Mouse (Mus musculus) kidney, postnatal 4 days (tissue): ENCODE measurements around the gene Mdh1.

Source experiments
- DNase-seq, 2 experiments: peaks; one replicate each; pipeline ENCODE4 v3.0.0; 2021; ENCODE audit warnings: mixed read lengths in 2 of 2

Gene Mdh1

GRCm38 (mm10) chr11:21571700-21572381, at the start of gene Mdh1, which contains the start of gene Wdpcp:
Mdh1 (minus strand) TSS chr11:21572367.
Wdpcp (plus strand) TSS chr11:21572235.
- peak; percentile 91 to 96 for DNase-seq

DNA sequence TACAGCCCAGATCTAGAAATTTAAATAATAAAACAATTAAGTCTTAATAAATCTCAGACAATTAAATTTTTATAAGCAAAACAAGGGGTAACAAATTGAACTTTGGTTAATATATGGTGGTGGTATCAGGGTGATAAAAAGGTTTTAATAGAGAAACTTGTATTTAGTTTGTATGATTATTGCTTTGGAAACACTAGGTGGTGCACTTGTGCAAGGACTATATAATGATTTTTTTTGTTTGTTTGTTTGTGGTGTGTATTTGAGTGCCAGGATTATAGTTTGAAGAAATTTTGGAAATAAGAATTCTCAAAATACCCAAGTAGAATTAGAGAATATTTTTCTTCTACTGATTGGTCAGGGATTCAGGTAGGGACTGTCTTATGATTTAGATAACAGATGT, 43.7 kb upstream of the Mdh1 start:
- DNase-seq = no peak

DNA sequence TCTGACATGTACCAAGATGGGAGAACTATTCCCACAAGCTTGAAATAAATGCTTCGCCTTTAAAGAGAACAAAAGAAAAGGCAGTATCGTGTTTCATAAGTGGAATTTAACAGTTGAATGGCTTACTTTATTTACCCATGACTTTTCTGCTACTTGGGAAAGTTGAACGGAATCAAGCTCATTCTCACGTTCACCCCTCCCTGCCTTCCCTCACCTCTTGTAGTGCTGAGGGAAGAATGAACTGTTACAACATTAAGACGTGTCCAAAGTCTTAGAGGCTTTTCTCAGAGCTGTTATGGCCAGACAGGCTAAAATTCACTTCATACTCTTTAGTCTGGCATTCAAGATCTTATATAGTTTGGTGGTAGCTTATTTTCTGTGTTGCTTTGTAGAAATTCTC, 30.3 kb upstream of the Mdh1 start:
- DNase-seq = no peak

DNA sequence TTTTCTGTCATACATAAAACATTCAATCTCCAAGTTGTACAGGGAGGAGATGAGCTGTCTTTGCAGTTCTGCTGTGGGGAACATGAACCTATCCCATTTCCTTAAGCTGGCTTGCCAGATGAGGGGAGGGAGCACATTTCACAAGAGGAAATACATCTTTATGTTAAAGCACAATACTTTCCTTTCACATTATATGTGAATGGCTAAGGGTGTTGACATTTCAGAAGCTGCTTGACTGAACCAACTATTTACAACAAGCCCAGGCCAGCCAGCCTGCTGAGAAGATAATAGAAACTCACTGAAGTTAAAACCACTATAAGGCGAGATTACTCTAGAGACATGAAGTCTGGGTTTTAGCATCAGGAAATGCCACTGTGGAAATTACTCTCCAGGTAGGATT, 11.1 kb upstream of the Mdh1 start:
- no peak for DNase-seq

- DNase-seq = no peak
Measured at GRCm38 (mm10) chr11:21581472-21581871, 9.3 kb upstream of the Mdh1 start.

DNA sequence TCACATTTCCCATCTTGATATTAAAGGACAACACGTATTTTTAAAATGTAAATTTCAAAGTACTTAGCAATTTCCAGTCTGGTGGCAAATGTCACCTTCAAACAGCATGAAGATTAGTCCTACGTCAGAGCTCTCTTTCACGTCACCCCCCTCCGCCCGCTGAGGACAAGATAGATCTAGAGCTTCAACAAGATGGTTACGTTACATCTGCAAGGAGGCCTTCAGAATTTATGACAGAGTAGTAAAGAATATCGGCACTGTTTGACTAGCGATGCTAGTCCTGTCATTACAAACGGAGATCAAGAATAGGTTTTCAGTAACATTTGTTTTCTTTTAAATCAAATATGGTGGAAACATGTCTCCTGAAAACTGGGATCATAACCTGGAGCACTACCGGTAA, 1.2 kb downstream of the Mdh1 start:
- DNase-seq = peak in 1 of 2 experiments; percentile 26

DNA sequence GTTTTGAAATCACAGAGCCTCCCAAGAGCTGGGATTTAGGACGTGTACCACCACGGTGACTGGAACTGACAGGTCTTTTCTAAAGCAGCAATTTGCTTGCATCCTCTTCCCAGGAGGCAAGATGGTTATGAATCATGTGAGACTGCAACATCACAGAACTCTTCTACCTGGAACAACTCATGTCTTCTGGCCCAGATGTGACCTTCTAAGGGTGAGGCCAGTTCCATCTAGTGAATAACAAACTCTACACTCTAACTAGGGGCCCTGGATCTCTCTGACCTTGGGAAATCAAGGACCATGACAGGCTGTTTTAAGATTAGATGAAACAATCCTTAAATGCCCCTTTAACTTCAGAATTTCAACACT, 2.1 kb downstream of the Mdh1 start:
- no peak for DNase-seq

- peak in 1 of 2 experiments; percentile 18 for DNase-seq
Measured at GRCm38 (mm10) chr11:21569456-21570108, 2.6 kb downstream of the Mdh1 start.

DNA sequence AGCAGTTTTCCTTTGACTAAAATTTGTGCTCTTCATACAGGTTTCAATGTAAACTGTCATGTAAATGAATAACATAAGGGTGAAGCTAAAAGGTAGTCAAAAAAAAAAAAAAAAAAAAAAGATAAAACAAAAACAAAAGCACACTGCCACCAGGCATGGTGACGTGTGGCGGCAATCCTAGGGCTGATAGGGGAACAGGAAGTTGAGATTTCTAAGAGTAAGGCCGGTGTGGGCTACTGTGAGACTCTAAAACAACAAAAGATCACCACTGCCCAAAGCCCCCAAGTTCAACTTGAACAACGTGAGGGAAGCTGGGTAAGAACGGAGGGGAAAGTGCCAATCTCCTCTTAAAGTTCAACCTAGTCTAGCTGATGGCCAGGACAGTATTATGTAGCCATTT, 3.2 kb downstream of the Mdh1 start:
- DNase-seq = no peak

DNA sequence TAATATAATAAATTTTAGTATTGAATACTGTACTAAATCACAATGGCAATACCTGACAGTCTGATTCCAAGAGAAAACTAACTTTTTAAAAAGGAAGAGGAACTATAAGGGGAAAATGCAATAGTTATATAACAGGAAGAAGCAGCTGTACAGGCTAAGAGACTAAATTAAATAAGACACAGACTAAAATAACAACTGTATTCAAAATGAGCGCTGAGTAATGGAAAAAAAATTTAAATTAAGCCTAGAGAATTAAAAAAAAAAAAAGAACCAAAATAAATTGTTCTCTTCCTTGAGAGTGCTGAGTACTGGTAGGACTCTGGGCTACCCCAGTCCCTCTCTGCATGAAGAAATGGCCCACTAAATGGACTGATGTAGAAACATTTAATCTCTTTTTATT, 4.4 kb downstream of the Mdh1 start:
- DNase-seq = no peak

- DNase-seq = no peak
Measured at GRCm38 (mm10) chr11:21566934-21567333, 5.2 kb downstream of the Mdh1 start.

- no peak for DNase-seq
Measured at GRCm38 (mm10) chr11:21564681-21565405, 7.3 kb downstream of the Mdh1 start.

DNA sequence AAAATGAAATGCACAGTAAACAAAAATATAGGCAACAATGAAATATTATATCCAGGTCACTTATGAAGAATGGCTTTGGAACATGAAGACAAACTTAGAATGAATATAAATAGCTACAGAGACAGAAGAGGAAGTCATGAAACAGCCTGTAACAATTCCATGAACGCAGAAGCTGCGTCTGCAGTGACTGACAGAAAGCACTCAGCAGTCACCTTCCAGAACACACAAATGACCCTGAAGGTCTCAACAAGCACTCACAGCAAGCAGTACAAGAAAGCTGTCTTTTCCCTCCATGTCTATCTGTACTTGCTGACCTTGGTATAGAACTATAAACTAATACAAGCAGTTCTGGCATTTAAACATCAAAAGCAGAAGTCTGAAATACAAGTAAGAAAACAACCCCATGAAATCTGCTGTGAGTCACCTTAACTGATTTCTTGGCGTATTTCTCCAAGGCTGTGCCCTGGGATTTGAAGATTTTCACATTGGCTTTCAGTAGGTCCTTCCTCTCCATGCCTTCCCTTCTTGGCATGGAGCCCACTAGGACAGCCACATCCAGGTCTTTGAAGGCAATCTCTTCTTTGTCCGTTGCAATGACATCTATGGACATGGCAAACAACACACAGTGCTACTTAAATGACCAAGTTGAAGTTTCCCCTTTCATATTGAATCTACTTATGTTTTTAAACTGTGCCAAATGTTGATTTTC, 8.4 kb downstream of the Mdh1 start:
- no peak for DNase-seq

- no peak for DNase-seq
Measured at GRCm38 (mm10) chr11:21561347-21561746, 10.8 kb downstream of the Mdh1 start.

DNA sequence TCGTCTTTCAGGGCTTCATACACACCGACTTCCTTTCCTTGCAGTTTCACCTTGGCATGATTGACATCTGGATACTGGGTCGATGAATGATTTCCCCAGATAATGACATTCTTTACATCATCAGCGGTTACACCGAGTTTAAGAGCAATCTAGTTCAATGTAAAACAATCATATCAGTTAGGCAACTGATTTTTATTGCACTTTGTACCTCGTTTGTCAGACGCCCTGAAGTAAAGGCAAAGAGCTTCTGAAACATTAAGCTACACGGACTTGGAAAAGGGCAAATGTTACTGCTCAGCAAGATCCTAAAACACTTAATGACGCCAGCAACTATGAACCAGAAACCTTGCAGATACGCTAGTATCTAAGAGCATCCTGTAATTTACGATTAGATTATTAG, 12.4 kb downstream of the Mdh1 start:
- no peak for DNase-seq

GRCm38 (mm10) chr11:21552049-21552448, 20.1 kb downstream of the Mdh1 start:
- DNase-seq = no peak

- DNase-seq = no peak
Measured at GRCm38 (mm10) chr11:21550222-21551173, 21.7 kb downstream of the Mdh1 start.

DNA sequence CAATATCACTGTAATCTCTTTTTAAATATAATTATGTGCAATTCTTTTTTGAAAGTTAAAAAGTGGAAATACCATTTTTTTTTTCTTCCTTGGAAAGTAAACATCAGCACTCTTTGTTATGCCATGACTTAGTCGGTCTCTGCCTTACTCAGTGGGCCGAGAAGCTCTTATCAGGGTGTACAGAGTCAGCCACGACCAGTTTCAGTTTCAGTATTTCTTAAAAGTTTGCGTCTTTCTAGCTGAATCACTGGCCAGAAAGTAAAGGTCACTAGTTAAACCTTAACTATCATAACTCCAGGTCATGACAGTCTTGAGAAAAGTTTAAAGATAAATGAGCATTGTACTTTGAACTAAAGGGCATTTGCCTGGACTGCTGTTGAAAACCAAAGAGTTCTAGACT, 22.4 kb downstream of the Mdh1 start:
- DNase-seq = no peak

GRCm38 (mm10) chr11:21549052-21549451, 23.1 kb downstream of the Mdh1 start:
- DNase-seq = no peak

GRCm38 (mm10) chr11:21547518-21547917, 24.6 kb downstream of the Mdh1 start:
- DNase-seq = no peak

DNA sequence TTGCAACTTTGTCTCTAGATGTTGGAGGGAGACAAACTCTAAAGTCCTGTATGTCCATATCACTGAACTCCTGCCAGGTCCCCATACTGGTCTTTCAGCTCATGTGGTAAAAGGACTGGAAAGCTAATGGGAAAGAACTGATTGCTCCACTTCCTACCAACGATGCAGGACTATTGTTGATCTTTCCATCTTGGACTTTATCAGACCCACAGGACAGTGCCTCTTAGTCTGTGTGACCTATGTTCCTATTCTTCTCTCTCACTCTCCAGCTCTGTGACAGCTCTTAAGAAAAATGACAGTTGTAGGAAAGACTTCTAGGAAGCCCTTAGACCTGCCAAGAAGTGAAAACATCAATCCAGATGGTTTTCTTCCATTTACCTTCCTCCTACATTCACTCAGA, 25.5 kb downstream of the Mdh1 start:
- DNase-seq = no peak

GRCm38 (mm10) chr11:21545951-21546350, 26.2 kb downstream of the Mdh1 start:
- DNase-seq = no peak
